In genomic region chr1:160921938-160922337, GRCm38 (mm10) we compare ENCODE assay signal across 14 mouse cellular contexts. TPM values are rescaled to one million over a fixed set of nuclear protein-coding genes. Genes with fewer than 3 reads are reported as not detected.
DNase-seq lines count a peak whose midpoint lies in the region; ATAC-seq and TF ChIP-seq lines count a peak whose summit lies in the region.
"Had no signal": no experiment of that assay in that cellular context is flagged by ENCODE, and none has a peak within 500 bp of the region (broad histone marks: within the 10 kb centered on the region; RNA-seq: fewer than 3 reads in every experiment).

No protein-coding gene starts in this region.

- peaks cover 7% of the 10 kb centered on the region; the same call in 1 of the 2 replicates for H3K4me1 ChIP-seq in cerebellum, adult 2 months (ENCODE audit: control insufficient read depth, insufficient read depth, low read length)
- H3K4me1 ChIP-seq in lung, embryonic 14.5 days (ENCODE audit: insufficient read depth), result no peaks in the 10 kb centered on the region
- no peaks in the 10 kb centered on the region for H3K4me1 ChIP-seq in forebrain, embryonic 14.5 days (ENCODE audit: control insufficient read depth, insufficient read depth, low read length)
- H3K4me1 ChIP-seq: limb, embryonic 13.5 days had no signal

- DNase-seq in cerebellum, adult 2 months, result no peak
- no peak for DNase-seq in cerebellum, adult 9-10 months
- no peak for DNase-seq in lung, embryonic 14.5 days
- DNase-seq in lung, postnatal 14 days, result no peak
- peak; percentile 23 for DNase-seq in T-cell, adult 2 months (ENCODE audit: low spot score)
- peak; percentile 33 for DNase-seq in naive thymus-derived CD4-positive, alpha-beta T cell, adult 2 months (ENCODE audit: low read depth)
- no peak for DNase-seq in layer of hippocampus, adult 11-12 months (ENCODE audit: low spot score)
- no peak for DNase-seq in forebrain, embryonic 14.5 days (ENCODE audit: low spot score)
- DNase-seq: gastrocnemius, postnatal 14 days had no signal

- H3K4me2 ChIP-seq in lung, embryonic 14.5 days, result no peak overlapping the region
- H3K4me2 ChIP-seq in forebrain, embryonic 14.5 days (ENCODE audit: low read length), result no peak overlapping the region
- H3K4me2 ChIP-seq: limb, embryonic 13.5 days had no signal

- 0 out of 2 replicates have a peak, but pooled peaks have one; percentile 3 for TF ChIP-seq CTCF in cerebellum, adult 2 months (IDR thresholded peaks at IDR 0.05; ENCODE audit: borderline replicate concordance, insufficient read depth, low read depth, low read length)
- TF ChIP-seq CTCF in lung, embryonic 14.5 days (IDR thresholded peaks at IDR 0.05; ENCODE audit: low read depth), result 0 out of 2 replicates have a peak, but pooled peaks have one; percentile 9

- no peaks in the 10 kb centered on the region for H3K36me3 ChIP-seq in lung, embryonic 14.5 days (ENCODE audit: insufficient read depth)
- no peaks in the 10 kb centered on the region for H3K36me3 ChIP-seq in forebrain, embryonic 14.5 days (ENCODE audit: control insufficient read depth, insufficient read depth, low read length)

- no peak overlapping the region for H3K9ac ChIP-seq in lung, embryonic 14.5 days
- H3K9ac ChIP-seq in forebrain, embryonic 14.5 days (ENCODE audit: low read length), result no peak overlapping the region
- H3K9ac ChIP-seq: limb, embryonic 13.5 days had no signal

- no peak overlapping the region for H3K27ac ChIP-seq in cerebellum, adult 2 months (ENCODE audit: insufficient read depth, low read length)
- H3K27ac ChIP-seq in lung, embryonic 14.5 days (ENCODE audit: low read depth), result no peak overlapping the region
- no peak overlapping the region for H3K27ac ChIP-seq in forebrain, embryonic 14.5 days (ENCODE audit: low read depth, low read length)
- H3K27ac ChIP-seq: limb, embryonic 13.5 days had no signal

- ATAC-seq in lung, embryonic 14.5 days (ENCODE audit: insufficient read depth), result no peak
- no peak for ATAC-seq in forebrain, embryonic 14.5 days
- ATAC-seq: inflammation-experienced regulatory T-cells, adult 6 months had no signal

- H3K27me3 ChIP-seq in cerebellum, adult 2 months (ENCODE audit: control insufficient read depth, insufficient read depth, low read length), result no peaks in the 10 kb centered on the region
- no peaks in the 10 kb centered on the region for H3K27me3 ChIP-seq in lung, embryonic 14.5 days (ENCODE audit: insufficient read depth, low read length)
- no peaks in the 10 kb centered on the region for H3K27me3 ChIP-seq in forebrain, embryonic 14.5 days (replicated peaks; ENCODE audit: control insufficient read depth, insufficient read depth, low read length)
- H3K27me3 ChIP-seq: limb, embryonic 13.5 days; megakaryocyte, embryonic 14.5 days had no signal

- no peak overlapping the region for H3K4me3 ChIP-seq in cerebellum, adult 2 months (replicated peaks; ENCODE audit: insufficient read depth, low read depth, low read length)
- no peak overlapping the region for H3K4me3 ChIP-seq in lung, embryonic 14.5 days (ENCODE audit: low read depth, low read length)
- H3K4me3 ChIP-seq in forebrain, embryonic 14.5 days (ENCODE audit: low read depth, low read length), result no peak overlapping the region
- H3K4me3 ChIP-seq: erythroblast, embryonic 14.5 days; limb, embryonic 13.5 days; megakaryocyte, embryonic 14.5 days; myocyte had no signal

- TF ChIP-seq POLR2A in cerebellum, adult 2 months (IDR thresholded peaks at IDR 0.05; ENCODE audit: borderline replicate concordance, insufficient read depth, low read length), result no peak

- 100% methylated on average over 1 of the region's 1 CpGs for WGBS in cerebellum, adult 2 months
- 95% methylated on average over 1 of the region's 1 CpGs for WGBS in lung, embryonic 14.5 days
- 92% methylated on average over 1 of the region's 1 CpGs for WGBS in forebrain, embryonic 14.5 days

- H3K9me3 ChIP-seq in lung, embryonic 14.5 days (ENCODE audit: low read depth, low read length), result no peaks in the 10 kb centered on the region
- no peaks in the 10 kb centered on the region for H3K9me3 ChIP-seq in forebrain, embryonic 14.5 days (replicated peaks; ENCODE audit: control insufficient read depth, low read length)
- H3K9me3 ChIP-seq: limb, embryonic 13.5 days; megakaryocyte, embryonic 14.5 days had no signal

RNA-seq across cellular contexts. Expression of gene Rc3h1, which starts 15.7 kb away (rescaled TPM):
- polyA plus RNA-seq in cerebellum, adult 2 months (2012; rRNA removed), result 12.0 TPM in 2 replicates
- polyA plus RNA-seq in lung, embryonic 14.5 days (2014; fragmentation: Nextera tagmentation; extraction: Ambion mirVana), result 11.1 and 11.4 TPM in 2 replicates
- polyA plus RNA-seq in forebrain, embryonic 14.5 days (2014; fragmentation: Nextera tagmentation; extraction: Ambion mirVana), result 7.1 and 10.4 TPM in 2 replicates

RNA-seq across cellular contexts. Expression of gene Serpinc1, which starts 56.4 kb away (rescaled TPM):
- polyA plus RNA-seq in cerebellum, adult 2 months (2012; rRNA removed), result 0.18 and 0.30 TPM in 2 replicates
- 1.3 and 1.6 TPM in 2 replicates for polyA plus RNA-seq in lung, embryonic 14.5 days (2014; fragmentation: Nextera tagmentation; extraction: Ambion mirVana)
- 1.1 and 1.9 TPM in 2 replicates for polyA plus RNA-seq in forebrain, embryonic 14.5 days (2014; fragmentation: Nextera tagmentation; extraction: Ambion mirVana)

Comparison
In these comparisons a context has a peak if more than half of its experiments do, and no peak if none do; other contexts are left out.
1. DNase-seq: peak in T-cell, adult 2 months (single experiment) and naive thymus-derived CD4-positive, alpha-beta T cell, adult 2 months (single experiment); none in cerebellum, adult 2 months (0 of 2), cerebellum, adult 9-10 months (single experiment), lung, embryonic 14.5 days (single experiment), lung, postnatal 14 days (single experiment), layer of hippocampus, adult 11-12 months (single experiment) and forebrain, embryonic 14.5 days (single experiment).